Mouse (Mus musculus) small intestine, adult 2 months (tissue): Measurements from ENCODE around the gene Gramd1c.

Source experiments
- CTCF ChIP-seq: fragments of 200-500 bp; IDR thresholded peaks from 2 replicates; pipeline ENCODE4 v1.5.1; 2012; ENCODE audit warnings: low read depth, mild to moderate bottlenecking, control low read depth, inconsistent platforms, low read length, moderate library complexity, mixed read lengths; ENCODE audit not compliant: insufficient replicate concordance, insufficient read length; ENCODE audit errors: extremely low read depth
- POLR2A ChIP-seq: fragments of 200-500 bp; IDR thresholded peaks from 2 replicates; pipeline ENCODE4 v1.6.1; 2012; ENCODE audit warnings: low read depth, mild to moderate bottlenecking, control low read depth, inconsistent platforms, low read length, moderate library complexity

DNA sequence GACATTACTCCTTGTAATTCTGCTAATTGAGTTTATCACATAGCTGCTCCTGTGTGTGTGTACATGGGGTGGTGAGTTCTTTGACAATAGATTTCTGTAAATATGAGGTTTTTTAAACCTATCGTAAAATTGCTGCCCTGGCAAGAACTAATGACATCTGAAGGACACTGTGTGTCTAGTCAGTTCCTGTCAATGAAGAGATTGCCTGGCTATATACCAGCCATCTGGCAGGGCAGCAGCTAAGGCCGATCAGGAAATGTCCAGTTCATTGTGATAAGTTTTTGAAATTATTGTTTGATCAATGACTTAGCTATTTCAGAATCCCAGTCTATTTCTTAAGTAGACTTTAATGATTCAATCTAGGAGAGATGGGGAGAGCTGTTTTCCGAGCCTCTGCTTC lies 117.8 kb downstream of the Gramd1c start:
- no peak for TF ChIP-seq CTCF
- no peak for TF ChIP-seq POLR2A
